Mouse (Mus musculus): Measurements from ENCODE around the gene Aknad1. TPM values are rescaled to one million over a fixed set of nuclear protein-coding genes. Genes with fewer than 3 reads are reported as not detected.

Gene Aknad1
- polyA plus RNA-seq (2015; fragmentation: Nextera tagmentation; extraction: Ambion mirVana): 0.14 and 0.16 TPM in 2 replicates

- WGBS: 68% methylated on average over 8 of the region's 8 CpGs
- TF ChIP-seq CTCF (IDR thresholded peaks at IDR 0.05; ENCODE audit: low read depth): no peak
- no peak within 1 kb of the TSS for H3K27ac ChIP-seq (ENCODE audit: low read depth, low read length)
- ATAC-seq: no peak
- H3K9ac ChIP-seq (ENCODE audit: low read depth, low read length): no peak within 1 kb of the TSS
- H3K4me2 ChIP-seq (replicated peaks; ENCODE audit: low read depth): no peak within 1 kb of the TSS
- H3K4me1 ChIP-seq (replicated peaks; ENCODE audit: control insufficient read depth, insufficient read depth, low read length): no peaks in the 10 kb centered on the region
- no peaks in the 10 kb centered on the region for H3K36me3 ChIP-seq (ENCODE audit: control insufficient read depth, insufficient read depth)
- no peaks in the 10 kb centered on the region for H3K9me3 ChIP-seq (ENCODE audit: control insufficient read depth)
- no peak within 1 kb of the TSS for H3K4me3 ChIP-seq (ENCODE audit: low read depth, low read length)
- H3K27me3 ChIP-seq (replicated peaks; ENCODE audit: control insufficient read depth, insufficient read depth, low read length): no peaks in the 10 kb centered on the region
These were observed at the start of gene Aknad1 for GRCm38 (mm10) chr3:108739045-108739708. Gene Aknad1 (plus strand): TSS chr3:108739658.

GRCm38 (mm10) chr3:108689979-108690378 is 49.5 kb upstream of the Aknad1 start:
- Histone ChIP-seq H3K36me3 (ENCODE audit: control insufficient read depth, insufficient read depth) (peaks cover 47% of the 10 kb centered on the region), H3K4me3 (ENCODE audit: low read depth, low read length) (no peak overlapping the region), H3K4me1 (replicated peaks; ENCODE audit: control insufficient read depth, insufficient read depth, low read length) (no peaks in the 10 kb centered on the region), H3K4me2 (replicated peaks; ENCODE audit: low read depth) (no peak overlapping the region), H3K27me3 (replicated peaks; ENCODE audit: control insufficient read depth, insufficient read depth, low read length) (no peaks in the 10 kb centered on the region), H3K9me3 (ENCODE audit: control insufficient read depth) (no peaks in the 10 kb centered on the region), H3K27ac (ENCODE audit: low read depth, low read length) (no peak overlapping the region), H3K9ac (ENCODE audit: low read depth, low read length) (no peak overlapping the region)
- WGBS: 78% methylated on average over 4 of the region's 4 CpGs
- ATAC-seq: no peak
- no peak for TF ChIP-seq CTCF (IDR thresholded peaks at IDR 0.05; ENCODE audit: low read depth)

GRCm38 (mm10) chr3:108694321-108694720 is 45.1 kb upstream of the Aknad1 start:
- Histone ChIP-seq H3K4me1 (replicated peaks; ENCODE audit: control insufficient read depth, insufficient read depth, low read length) (no peaks in the 10 kb centered on the region), H3K27me3 (replicated peaks; ENCODE audit: control insufficient read depth, insufficient read depth, low read length) (no peaks in the 10 kb centered on the region), H3K9ac (ENCODE audit: low read depth, low read length) (no peak overlapping the region), H3K4me2 (replicated peaks; ENCODE audit: low read depth) (no peak overlapping the region), H3K9me3 (ENCODE audit: control insufficient read depth) (no peaks in the 10 kb centered on the region), H3K27ac (ENCODE audit: low read depth, low read length) (no peak overlapping the region), H3K36me3 (ENCODE audit: control insufficient read depth, insufficient read depth) (peaks cover 59% of the 10 kb centered on the region), H3K4me3 (ENCODE audit: low read depth, low read length) (no peak overlapping the region)
- no peak for ATAC-seq
- TF ChIP-seq CTCF (IDR thresholded peaks at IDR 0.05; ENCODE audit: low read depth): no peak
- WGBS: 69% methylated on average over 9 of the region's 9 CpGs

- no peak for ATAC-seq
- Histone ChIP-seq H3K36me3 (ENCODE audit: control insufficient read depth, insufficient read depth) (peaks cover 78% of the 10 kb centered on the region), H3K27ac (ENCODE audit: low read depth, low read length) (no peak overlapping the region), H3K4me3 (ENCODE audit: low read depth, low read length) (no peak overlapping the region), H3K27me3 (replicated peaks; ENCODE audit: control insufficient read depth, insufficient read depth, low read length) (no peaks in the 10 kb centered on the region), H3K4me1 (replicated peaks; ENCODE audit: control insufficient read depth, insufficient read depth, low read length) (no peaks in the 10 kb centered on the region), H3K9me3 (ENCODE audit: control insufficient read depth) (no peaks in the 10 kb centered on the region), H3K9ac (ENCODE audit: low read depth, low read length) (no peak overlapping the region), H3K4me2 (replicated peaks; ENCODE audit: low read depth) (no peak overlapping the region)
- TF ChIP-seq CTCF (IDR thresholded peaks at IDR 0.05; ENCODE audit: low read depth): no peak
- WGBS: 91% methylated on average over 8 of the region's 8 CpGs
These were observed 40.8 kb upstream of the Aknad1 start for GRCm38 (mm10) chr3:108698662-108699061.

GRCm38 (mm10) chr3:108699786-108700185 is 39.7 kb upstream of the Aknad1 start:
- Histone ChIP-seq H3K4me3 (ENCODE audit: low read depth, low read length) (no peak overlapping the region), H3K4me1 (replicated peaks; ENCODE audit: control insufficient read depth, insufficient read depth, low read length) (no peaks in the 10 kb centered on the region), H3K9me3 (ENCODE audit: control insufficient read depth) (no peaks in the 10 kb centered on the region), H3K4me2 (replicated peaks; ENCODE audit: low read depth) (no peak overlapping the region), H3K36me3 (ENCODE audit: control insufficient read depth, insufficient read depth) (peaks cover 69% of the 10 kb centered on the region), H3K9ac (ENCODE audit: low read depth, low read length) (no peak overlapping the region), H3K27me3 (replicated peaks; ENCODE audit: control insufficient read depth, insufficient read depth, low read length) (no peaks in the 10 kb centered on the region), H3K27ac (ENCODE audit: low read depth, low read length) (no peak overlapping the region)
- no peak for TF ChIP-seq CTCF (IDR thresholded peaks at IDR 0.05; ENCODE audit: low read depth)
- ATAC-seq: no peak
- 83% methylated on average over 4 of the region's 4 CpGs for WGBS

GRCm38 (mm10) chr3:108701256-108701655 is 38.2 kb upstream of the Aknad1 start:
- 87% methylated on average over 1 of the region's 1 CpGs for WGBS
- no peak for ATAC-seq
- Histone ChIP-seq H3K9ac (ENCODE audit: low read depth, low read length) (no peak overlapping the region), H3K4me3 (ENCODE audit: low read depth, low read length) (no peak overlapping the region), H3K36me3 (ENCODE audit: control insufficient read depth, insufficient read depth) (peaks cover 57% of the 10 kb centered on the region), H3K27ac (ENCODE audit: low read depth, low read length) (no peak overlapping the region), H3K4me2 (replicated peaks; ENCODE audit: low read depth) (no peak overlapping the region), H3K27me3 (replicated peaks; ENCODE audit: control insufficient read depth, insufficient read depth, low read length) (no peaks in the 10 kb centered on the region), H3K4me1 (replicated peaks; ENCODE audit: control insufficient read depth, insufficient read depth, low read length) (no peaks in the 10 kb centered on the region), H3K9me3 (ENCODE audit: control insufficient read depth) (no peaks in the 10 kb centered on the region)
- peak; percentile 72 for TF ChIP-seq CTCF (IDR thresholded peaks at IDR 0.05; ENCODE audit: low read depth)
